32 mouse cellular contexts compared by ENCODE assay signal in the genomic region with DNA sequence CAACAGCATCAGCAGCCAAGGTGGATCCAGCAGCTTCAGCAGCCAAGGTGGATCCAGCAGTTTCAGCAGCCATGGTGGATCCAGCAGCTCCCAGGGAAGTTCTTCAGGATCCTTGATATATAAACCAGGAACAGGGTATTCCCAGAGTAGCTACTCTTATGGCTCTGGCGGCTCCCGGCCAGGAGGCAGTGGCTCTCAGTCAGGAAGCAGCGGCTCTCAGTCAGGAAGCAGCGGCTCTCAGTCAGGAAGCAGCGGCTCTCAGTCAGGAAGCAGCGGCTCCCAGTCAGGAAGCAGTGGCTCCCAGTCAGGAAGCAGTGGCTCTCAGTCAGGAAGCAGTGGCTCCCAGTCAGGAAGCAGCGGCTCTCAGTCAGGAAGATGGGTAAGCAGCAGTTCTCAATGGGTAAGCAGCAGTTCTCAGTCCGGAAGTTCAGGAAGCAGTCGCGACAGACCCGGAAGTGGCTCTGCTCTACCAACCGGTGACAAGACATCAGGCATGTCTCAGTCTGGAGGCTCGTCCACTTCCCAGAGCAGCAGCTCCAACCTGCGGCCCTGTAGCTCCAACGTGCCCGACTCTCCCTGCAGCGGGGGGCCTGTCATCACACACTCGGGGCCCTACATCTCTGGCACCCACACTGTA. TPM values are rescaled to one million over a fixed set of nuclear protein-coding genes. Genes with fewer than 3 reads are reported as not detected.
DNase-seq lines count a peak whose midpoint lies in the region; TF ChIP-seq lines count a peak whose summit lies in the region.
"Had no signal": no experiment of that assay in that cellular context is flagged by ENCODE, and none has a peak within 500 bp of the region (broad histone marks: within the 10 kb centered on the region; RNA-seq: fewer than 3 reads in every experiment).

No protein-coding gene starts in this region.

- no peak for TF ChIP-seq CTCF in CH12.LX (conservative IDR thresholded peaks at IDR 0.05 in 1 of 2, IDR thresholded peaks at IDR 0.05 in 1 of 2; ENCODE audit: low read depth in 2 of 2, low read length in 2 of 2)
- TF ChIP-seq CTCF in ES-Bruce4 (IDR thresholded peaks at IDR 0.05; ENCODE audit: low read depth, low read length), result no peak

- H3K4me1 ChIP-seq in CH12.LX (ENCODE audit: control insufficient read depth in 1 of 2, insufficient read depth in 2 of 2), result peaks cover 27 to 54% of the 10 kb centered on the region in 2 experiments
- peaks cover 12% of the 10 kb centered on the region for H3K4me1 ChIP-seq in ES-Bruce4 (ENCODE audit: control insufficient read depth, insufficient read depth, low read length)
- H3K4me1 ChIP-seq: forebrain, embryonic 10.5 days; forebrain, embryonic 12.5 days had no signal

- intact Hi-C loops in gastrocnemius, postnatal 14 days (cut with DNase I; ENCODE audit: low total_unique reads), result no loop called here

- dilution Hi-C loops in CH12.LX (cut with MboI; ENCODE audit: extremely low pct_ligation_motif_present, extremely low pct_unique_long_range_greater_than_20kb, low sequenced_read_pairs), result no loop called here

- H3K36me3 ChIP-seq in CH12.LX (replicated peaks in 1 of 2; ENCODE audit: control insufficient read depth in 1 of 2, insufficient read depth in 1 of 2, low read length in 1 of 2) (peaks cover 0 to 4% of the 10 kb centered on the region in 2 experiments), ES-Bruce4 (ENCODE audit: control insufficient read depth, insufficient read depth, low read length, poor library complexity, severe bottlenecking) (no peaks in the 10 kb centered on the region)
- H3K36me3 ChIP-seq: embryonic facial prominence, embryonic 13.5 days; embryonic facial prominence, embryonic 15.5 days; forebrain, embryonic 10.5 days; forebrain, embryonic 12.5 days; forebrain, embryonic 15.5 days; G1E had no signal

- no peaks in the 10 kb centered on the region for H3K79me2 ChIP-seq in CH12.LX (replicated peaks; ENCODE audit: control insufficient read depth, extremely low read depth, insufficient read depth, poor library complexity, severe bottlenecking)

- H3K4me2 ChIP-seq in CH12.LX (ENCODE audit: insufficient read depth, low read depth, poor library complexity, severe bottlenecking), result peak overlapping the region; percentile 47
- H3K4me2 ChIP-seq: embryonic facial prominence, embryonic 13.5 days; embryonic facial prominence, embryonic 15.5 days; forebrain, embryonic 12.5 days; forebrain, embryonic 15.5 days had no signal

- H3K4me3 ChIP-seq in CH12.LX (replicated peaks in 1 of 3; ENCODE audit: low read depth in 2 of 3, low read length in 2 of 3, poor library complexity in 1 of 3) (peak overlapping the region; percentile 62 to 89 (median 73)), ES-Bruce4 (ENCODE audit: low read depth, low read length) (peak overlapping the region; percentile 20)
- H3K4me3 ChIP-seq: embryonic facial prominence, embryonic 13.5 days; embryonic facial prominence, embryonic 15.5 days; erythroblast, embryonic 14.5 days; forebrain, embryonic 10.5 days; forebrain, embryonic 12.5 days; forebrain, embryonic 15.5 days had no signal

- H3K27me3 ChIP-seq in CH12.LX (replicated peaks) (peaks cover 2% of the 10 kb centered on the region), ES-Bruce4 (ENCODE audit: control insufficient read depth, insufficient read depth, low read length, poor library complexity, severe bottlenecking) (no peaks in the 10 kb centered on the region)
- H3K27me3 ChIP-seq: embryonic facial prominence, embryonic 13.5 days; embryonic facial prominence, embryonic 15.5 days; forebrain, embryonic 12.5 days; forebrain, embryonic 15.5 days; Patski had no signal

- H3K27ac ChIP-seq in CH12.LX (ENCODE audit: insufficient read depth, low read depth), result peak overlapping the region; percentile 31
- H3K27ac ChIP-seq in ES-Bruce4 (ENCODE audit: insufficient read depth, low read length), result no peak overlapping the region
- H3K27ac ChIP-seq: embryonic facial prominence, embryonic 13.5 days; embryonic facial prominence, embryonic 15.5 days; forebrain, embryonic 10.5 days; forebrain, embryonic 12.5 days; forebrain, embryonic 15.5 days had no signal

- peak; percentile 65 for DNase-seq in A20 (ENCODE audit: low read depth, low spot score)
- no peak for DNase-seq in CH12.LX (ENCODE audit: extremely low read depth)
- DNase-seq in R1 (ENCODE audit: low read depth, low spot score), result peak; percentile 61
- DNase-seq in gastrocnemius, postnatal 14 days, result no peak
- no peak for DNase-seq in adrenal gland, adult 8-10 months
- no peak for DNase-seq in gastrocnemius, postnatal 4 days (ENCODE audit: low spot score in 2 of 2)
- no peak for DNase-seq in adrenal gland, postnatal 36 days
- DNase-seq: adrenal gland, postnatal 10 days; adrenal gland, postnatal 25 days; B cell, adult 2 months; cerebellum, adult 11-12 months; cerebellum, adult 2 months; cerebellum, adult 9-10 months; cerebellum, postnatal 10 days; cerebellum, postnatal 36 days; embryo, embryonic 11 days; forebrain, postnatal 0 days had no signal

- in situ Hi-C loops in CH12.LX (cut with MboI; ENCODE audit: low pct_ligation_motif_present, low pct_unique_long_range_greater_than_20kb, low sequenced_read_pairs), result loop anchor here (5.0 kb wide), 1 partner anchor 38 kb away; a partner anchor contains a TSS

- no peak for TF ChIP-seq RAD21 in CH12.LX (IDR thresholded peaks at IDR 0.05; ENCODE audit: low read depth, low read length)

- TF ChIP-seq POLR2A in CH12.LX (IDR thresholded peaks at IDR 0.05; ENCODE audit: low read depth, low read length), result peak; percentile 59; the same call in 1 of the 2 replicates
- TF ChIP-seq POLR2A in ES-Bruce4 (IDR thresholded peaks at IDR 0.05; ENCODE audit: insufficient read depth, low read length), result no peak

- TF ChIP-seq EP300 in CH12.LX (IDR thresholded peaks at IDR 0.05; ENCODE audit: low read length), result no peak
- TF ChIP-seq EP300 in ES-Bruce4 (IDR thresholded peaks at IDR 0.05; ENCODE audit: insufficient read depth, low read depth, low read length), result no peak

- H3K9me3 ChIP-seq in CH12.LX (replicated peaks; ENCODE audit: low read length) (peaks cover 3% of the 10 kb centered on the region), ES-Bruce4 (replicated peaks; ENCODE audit: control insufficient read depth, insufficient read depth, low read length, poor library complexity, severe bottlenecking) (no peaks in the 10 kb centered on the region)
- H3K9me3 ChIP-seq: embryonic facial prominence, embryonic 13.5 days; embryonic facial prominence, embryonic 15.5 days; forebrain, embryonic 10.5 days; forebrain, embryonic 12.5 days; forebrain, embryonic 15.5 days had no signal

- H3K9ac ChIP-seq in CH12.LX (ENCODE audit: insufficient read depth, low read depth) (peak overlapping the region; percentile 81), ES-Bruce4 (ENCODE audit: low read depth, poor library complexity, severe bottlenecking) (peak overlapping the region; percentile 37; the same call in 1 of the 2 replicates)
- H3K9ac ChIP-seq: embryonic facial prominence, embryonic 13.5 days; embryonic facial prominence, embryonic 15.5 days; forebrain, embryonic 12.5 days; forebrain, embryonic 15.5 days; forebrain, postnatal 0 days had no signal

TF ChIP-seq in CH12.LX, 34 proteins besides CTCF, POLR2A, EP300 and RAD21 (continues in another document):
- TF ChIP-seq NELFE (IDR thresholded peaks at IDR 0.05; ENCODE audit: low read depth, low read length) (0 out of 2 replicates have a peak, but pooled peaks have one; percentile 23), NRF1 (IDR thresholded peaks at IDR 0.05; ENCODE audit: low read depth, low read length) (no peak)

RNA-seq across cellular contexts. Expression of a gene that starts 3.0 kb away (rescaled TPM):
- total RNA-seq in CH12.LX (2012; rRNA removed) (0.46 and 0.76 TPM in 2 replicates), CH12.LX (2014; rRNA removed) (0.08 and 0.17 TPM in 2 replicates)
- polyA plus RNA-seq in CH12.LX (2012; ENCODE audit: insufficient read length, low read depth) (1.3 and 1.4 TPM in 2 replicates), ES-Bruce4 (2011; ENCODE audit: insufficient read depth, insufficient read length, low read depth, missing spikeins) (0.33 TPM in 1 of 2 replicates, not detected in the other)
- total RNA-seq in gastrocnemius, postnatal 14 days (2021), result under 1 TPM; 0.09 to 0.29 TPM
- 10 to 100 TPM in 1 of 4 experiments, 1 to 10 TPM in 2, under 1 TPM in 1; 0.17 to 12.1 (median 3.0) TPM for total RNA-seq in adrenal gland, adult 8-10 months (2022)
- total RNA-seq in gastrocnemius, postnatal 4 days (2021), result under 1 TPM; 0.29 to 0.39 TPM
- total RNA-seq in adrenal gland, postnatal 36 days (2021), result 1 to 10 TPM in 1 of 2 experiments, under 1 TPM in 1; 0.56 to 1.4 TPM
- total RNA-seq: common myeloid progenitor, adult 5-6 weeks; G1E had no signal
- polyA plus RNA-seq: activated CD4-positive, CD25-positive, alpha-beta regulatory T cell, adult 4 months; CD4-positive, CD25-positive, alpha-beta regulatory T cell, adult 4 months; embryonic facial prominence, embryonic 11.5 days; embryonic facial prominence, embryonic 13.5 days; erythroblast, embryonic 14.5 days; forebrain, embryonic 10.5 days; forebrain, embryonic 12.5 days; G1E had no signal

RNA-seq across cellular contexts. Expression of a gene that starts 12.4 kb away (rescaled TPM):
- not detected in 2 replicates for total RNA-seq in CH12.LX (2012; rRNA removed)
- not detected in 2 replicates for total RNA-seq in CH12.LX (2014; rRNA removed)
- not detected in 2 replicates for polyA plus RNA-seq in CH12.LX (2012; ENCODE audit: insufficient read length, low read depth)
- 0.46 TPM in 1 of 2 replicates, not detected in the other for polyA plus RNA-seq in ES-Bruce4 (2011; ENCODE audit: insufficient read depth, insufficient read length, low read depth, missing spikeins)
- total RNA-seq in gastrocnemius, postnatal 14 days (2021), result not detected
- total RNA-seq in adrenal gland, adult 8-10 months (2022), result not detected
- total RNA-seq in gastrocnemius, postnatal 4 days (2021), result not detected
- total RNA-seq in adrenal gland, postnatal 36 days (2021), result not detected
- total RNA-seq: adrenal gland, adult 18-20 months; adrenal gland, postnatal 10 days; adrenal gland, postnatal 25 days; common myeloid progenitor, adult 5-6 weeks; forebrain, postnatal 0 days; gastrocnemius, adult 18-20 months had no signal
- polyA plus RNA-seq: activated CD4-positive, CD25-positive, alpha-beta regulatory T cell, adult 4 months; CD4-positive, CD25-positive, alpha-beta regulatory T cell, adult 4 months; cerebellum, adult 2 months; embryonic facial prominence, embryonic 11.5 days; erythroblast, embryonic 14.5 days; forebrain, embryonic 10.5 days; forebrain, embryonic 12.5 days; forebrain, embryonic 15.5 days; forebrain, postnatal 0 days; G1E; Patski had no signal

RNA-seq across cellular contexts. Expression of a gene that starts 21.9 kb away (rescaled TPM):
- total RNA-seq in CH12.LX (2012; rRNA removed), result not detected in 2 replicates
- not detected in 2 replicates for total RNA-seq in CH12.LX (2014; rRNA removed)
- polyA plus RNA-seq in CH12.LX (2012; ENCODE audit: insufficient read length, low read depth), result 0.27 and 0.59 TPM in 2 replicates
- polyA plus RNA-seq in ES-Bruce4 (2011; ENCODE audit: insufficient read depth, insufficient read length, low read depth, missing spikeins), result 4.6 and 7.0 TPM in 2 replicates
- not detected for total RNA-seq in gastrocnemius, postnatal 14 days (2021)
- total RNA-seq in adrenal gland, adult 8-10 months (2022), result not detected
- not detected for total RNA-seq in gastrocnemius, postnatal 4 days (2021)
- not detected for total RNA-seq in adrenal gland, postnatal 36 days (2021)
- total RNA-seq: adrenal gland, adult 18-20 months; adrenal gland, postnatal 10 days; adrenal gland, postnatal 25 days; common myeloid progenitor, adult 5-6 weeks; gastrocnemius, adult 18-20 months had no signal
- polyA plus RNA-seq: activated CD4-positive, CD25-positive, alpha-beta regulatory T cell, adult 4 months; cerebellum, adult 2 months had no signal

RNA-seq across cellular contexts. Expression of a gene that starts 38.0 kb away (rescaled TPM):
- total RNA-seq in CH12.LX (2012; rRNA removed), result 11.5 and 13.0 TPM in 2 replicates
- total RNA-seq in CH12.LX (2014; rRNA removed), result 5.2 and 8.0 TPM in 2 replicates
- 11.3 and 12.7 TPM in 2 replicates for polyA plus RNA-seq in CH12.LX (2012; ENCODE audit: insufficient read length, low read depth)
- 13.4 and 15.3 TPM in 2 replicates for polyA plus RNA-seq in ES-Bruce4 (2011; ENCODE audit: insufficient read depth, insufficient read length, low read depth, missing spikeins)
- 1 to 10 TPM; 2.6 to 3.3 TPM for total RNA-seq in gastrocnemius, postnatal 14 days (2021)
- total RNA-seq in adrenal gland, adult 8-10 months (2022), result 10 to 100 TPM in 3 of 4 experiments, 1 to 10 TPM in 1; 5.9 to 13.9 (median 12.9) TPM
- 10 to 100 TPM; 13.8 to 15.0 TPM for total RNA-seq in gastrocnemius, postnatal 4 days (2021)
- 1 to 10 TPM; 7.5 to 9.3 TPM for total RNA-seq in adrenal gland, postnatal 36 days (2021)

RNA-seq across cellular contexts. Expression of a gene that starts 38.3 kb away (rescaled TPM):
- total RNA-seq in CH12.LX (2012; rRNA removed), result 37.7 and 46.0 TPM in 2 replicates
- 35.3 and 38.4 TPM in 2 replicates for total RNA-seq in CH12.LX (2014; rRNA removed)
- polyA plus RNA-seq in CH12.LX (2012; ENCODE audit: insufficient read length, low read depth), result 25.3 and 29.7 TPM in 2 replicates
- 4.0 and 5.2 TPM in 2 replicates for polyA plus RNA-seq in ES-Bruce4 (2011; ENCODE audit: insufficient read depth, insufficient read length, low read depth, missing spikeins)
- total RNA-seq in gastrocnemius, postnatal 14 days (2021), result 1 to 10 TPM; 4.5 to 5.4 TPM
- total RNA-seq in adrenal gland, adult 8-10 months (2022), result 1 to 10 TPM; 3.5 to 6.7 (median 4.8) TPM
- 10 to 100 TPM; 28.1 to 29.9 TPM for total RNA-seq in gastrocnemius, postnatal 4 days (2021)
- total RNA-seq in adrenal gland, postnatal 36 days (2021), result 10 to 100 TPM in 1 of 2 experiments, 1 to 10 TPM in 1; 8.3 to 10.0 TPM

Comparison
In these comparisons a context has a peak if more than half of its experiments do, and no peak if none do; other contexts are left out.
1. DNase-seq: peak in A20 (single experiment) and R1 (single experiment); none in CH12.LX (single experiment), gastrocnemius, postnatal 14 days (single experiment), adrenal gland, adult 8-10 months (single experiment), gastrocnemius, postnatal 4 days (0 of 2) and adrenal gland, postnatal 36 days (0 of 2).